Mouse (Mus musculus) monocyte, adult 2 months (primary cell): ENCODE measurements around the gene Cd320.
"Not testable (repeated sequence)": the region's sequence is repeated elsewhere in the genome, so short reads cannot be mapped to it uniquely, and the experiment has no call there.

Source experiments
- DNase-seq, 2 experiments: peaks; one replicate each; pipeline ENCODE4 v3.0.0; 2022; ENCODE audit warnings: low spot score in 2 of 2, low read depth in 1 of 2

Cd320 gene

DNA sequence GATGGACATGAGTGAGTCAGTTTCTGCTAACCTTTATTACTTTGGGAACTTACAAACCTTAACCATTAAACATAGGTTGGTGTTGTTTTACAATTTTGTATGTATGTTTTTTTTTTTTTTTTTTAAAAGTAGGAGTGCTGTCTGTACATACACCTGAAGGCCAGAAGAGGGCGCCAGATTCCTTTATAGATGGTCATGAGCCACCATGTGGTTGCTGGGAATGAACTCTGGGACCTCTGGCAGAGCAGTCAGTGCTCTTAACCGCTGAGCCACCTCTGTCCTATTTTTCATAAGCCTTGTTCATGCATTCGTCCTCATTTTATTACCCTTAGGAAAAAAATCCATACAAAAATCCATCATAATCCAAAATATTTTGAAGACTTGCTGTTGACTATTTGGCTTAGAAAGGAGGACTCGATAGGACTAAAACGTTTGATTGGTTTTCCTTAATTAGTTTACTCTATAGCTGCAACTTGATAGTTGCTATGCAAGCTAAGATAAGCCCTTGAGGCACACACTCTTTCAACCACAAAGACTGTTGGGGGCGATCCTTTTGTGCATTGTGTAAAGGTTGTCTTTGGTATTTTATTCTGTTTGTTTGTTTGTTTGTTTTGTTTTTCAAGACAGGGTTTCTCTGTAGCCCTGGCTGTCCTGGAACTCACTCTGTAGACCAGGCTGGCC lies 54.4 kb downstream of the Cd320 start:
- DNase-seq = no peak

DNA sequence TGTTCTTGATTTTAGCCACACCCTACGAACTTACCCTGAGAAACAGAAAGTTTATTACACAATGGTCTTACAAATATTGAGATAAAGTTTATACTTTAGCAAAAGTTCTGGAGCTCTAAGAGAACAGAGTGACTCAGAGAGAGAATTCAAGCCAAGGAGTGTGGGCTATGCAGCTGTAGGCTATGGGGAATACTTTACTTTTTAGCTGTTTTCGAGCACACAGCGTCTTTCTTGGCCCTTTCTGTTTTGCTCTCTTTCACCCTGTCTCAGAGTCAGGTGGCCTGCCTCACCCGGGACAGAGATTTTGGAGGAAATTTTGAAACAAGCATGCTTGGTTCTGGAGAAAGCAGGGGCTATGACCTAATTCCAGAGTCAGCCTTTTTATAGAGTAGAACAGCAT lies 55.3 kb downstream of the Cd320 start:
- DNase-seq = not testable (repeated sequence)
